Mouse (Mus musculus) left cerebral cortex, adult 2 months (tissue): ENCODE data around the gene Atxn1. TPM values are rescaled to one million over a fixed set of nuclear protein-coding genes. Genes with fewer than 3 reads are reported as not detected.

Source experiments
- DNase-seq, 2 experiments: peaks; one replicate each; pipeline ENCODE4 v3.0.0; 2021 to 2022; ENCODE audit warnings: low spot score in 2 of 2, mixed read lengths in 1 of 2; ENCODE audit errors: extremely low spot score in 1 of 2
- H3K27ac ChIP-seq: fragments of 200-600 bp; 2 replicates; pipeline ENCODE4 v1.8.1; 2022
- H3K4me3 ChIP-seq: fragments of 200-600 bp; 2 replicates; pipeline ENCODE4 v1.8.1; 2022
- CTCF ChIP-seq: fragments of 200-600 bp; IDR thresholded peaks from 2 replicates; pipeline ENCODE4 v1.8.1; 2022; ENCODE audit warnings: antibody characterized with exemption, mild to moderate bottlenecking, moderate library complexity
- intact Hi-C: fragments of 180-260 bp; cut with DNase I; formaldehyde crosslinking; loops from one replicate; pipeline ENCODE4 v1.15.1; 2025
- total RNA-seq, 2 experiments: library from RNA; stranded (reverse); gene quantifications; 2 replicates each; pipeline ENCODE4 v1.2.3; 2021

Gene Atxn1
- total RNA-seq, 2 experiments from 2014 or later: 152 to 197 TPM

GRCm38 (mm10) chr13:45802620-45803410 is 162.0 kb downstream of the Atxn1 start:
- H3K27ac ChIP-seq: no peak overlapping the region
- no peak for DNase-seq
- TF ChIP-seq CTCF: no peak
- no peak overlapping the region for H3K4me3 ChIP-seq
- intact Hi-C loops: no loop called here

GRCm38 (mm10) chr13:45798248-45798647 is 166.6 kb downstream of the Atxn1 start:
- Histone ChIP-seq H3K27ac (no peak overlapping the region), H3K4me3 (no peak overlapping the region)
- intact Hi-C loops: no loop called here
- no peak for TF ChIP-seq CTCF
- DNase-seq: no peak

DNA sequence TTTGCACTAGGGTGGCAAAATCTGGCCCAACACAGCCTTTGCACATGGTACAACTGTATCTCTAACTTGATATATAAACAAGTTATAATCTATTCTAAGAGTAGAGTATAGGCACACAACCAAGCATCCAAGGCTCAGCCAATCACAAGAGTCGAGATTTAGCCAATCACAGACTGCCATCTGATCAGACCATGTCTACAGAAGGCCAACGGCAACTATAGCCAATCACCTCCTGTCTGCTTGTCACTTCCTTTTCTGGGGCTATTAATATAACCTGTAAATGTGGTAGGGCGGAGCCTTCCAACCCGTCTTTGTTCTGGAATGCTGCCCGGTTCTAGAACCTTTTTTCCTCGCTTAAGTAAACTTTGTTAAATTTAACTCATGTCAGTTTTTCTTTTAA is 167.1 kb downstream of the Atxn1 start:
- no peak for DNase-seq
- intact Hi-C loops: no loop called here
- no peak overlapping the region for H3K4me3 ChIP-seq
- no peak for TF ChIP-seq CTCF
- no peak overlapping the region for H3K27ac ChIP-seq

DNA sequence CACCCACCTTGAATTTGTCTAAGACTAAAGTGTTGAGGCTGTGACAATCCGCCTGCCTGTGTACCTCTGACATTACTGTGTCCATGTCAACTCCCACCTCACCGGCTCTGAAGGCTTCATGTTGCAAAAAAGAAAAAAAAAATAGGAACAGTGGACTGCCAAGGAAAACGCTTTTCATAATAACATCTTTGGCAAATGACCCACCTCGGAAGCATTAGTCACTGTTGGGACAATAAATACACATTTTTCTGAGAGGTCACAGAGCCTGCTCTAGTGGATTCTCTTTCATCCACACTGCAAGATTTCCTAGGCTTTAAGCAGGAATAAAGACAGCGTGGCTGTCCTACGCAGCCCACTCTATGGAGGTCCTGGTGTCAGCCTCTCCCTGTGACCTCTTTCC is 168.5 kb downstream of the Atxn1 start:
- H3K27ac ChIP-seq: no peak overlapping the region
- intact Hi-C loops: no loop called here
- no peak for DNase-seq
- TF ChIP-seq CTCF: no peak
- H3K4me3 ChIP-seq: no peak overlapping the region

GRCm38 (mm10) chr13:45793796-45794195 is 171.0 kb downstream of the Atxn1 start:
- no peak for TF ChIP-seq CTCF
- no peak for DNase-seq
- Histone ChIP-seq H3K4me3 (no peak overlapping the region), H3K27ac (no peak overlapping the region; the same call in 1 of the 2 replicates)
- intact Hi-C loops: no loop called here

- H3K27ac ChIP-seq: no peak overlapping the region
- intact Hi-C loops: no loop called here
Measured at GRCm38 (mm10) chr13:45786409-45786808, 178.4 kb downstream of the Atxn1 start.

DNA sequence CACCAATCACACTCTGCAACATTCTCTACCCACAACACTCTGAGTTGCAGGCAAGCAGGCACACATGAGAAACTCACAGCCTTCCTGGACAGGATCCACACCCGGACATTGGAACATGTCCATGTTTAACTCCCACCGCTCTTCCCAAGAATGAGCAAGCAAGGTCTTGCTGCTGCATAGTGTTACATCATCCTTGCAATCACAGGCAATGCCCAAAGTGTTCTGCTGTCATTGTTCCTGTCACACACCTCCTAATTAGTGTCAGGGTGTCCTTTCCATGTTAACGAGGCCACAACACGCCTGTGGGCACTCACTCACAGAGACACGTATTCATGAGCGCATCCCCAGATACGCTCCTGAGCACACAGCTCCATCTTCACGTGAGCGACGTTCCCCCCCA is 181.1 kb downstream of the Atxn1 start:
- H3K27ac ChIP-seq: peak overlapping the region; percentile 32; the same call in 1 of the 2 replicates
- no peak overlapping the region for H3K4me3 ChIP-seq
- TF ChIP-seq CTCF: no peak
- intact Hi-C loops: no loop called here
- peak in 1 of 2 experiments; percentile 49 for DNase-seq

More at GRCm38 (mm10) chr13:45786409-45786808, 178.4 kb downstream of the Atxn1 start:
- H3K4me3 ChIP-seq: no peak overlapping the region
- DNase-seq: no peak
- TF ChIP-seq CTCF: no peak

- intact Hi-C loops: no loop called here
- no peak for DNase-seq
- Histone ChIP-seq H3K4me3 (no peak overlapping the region), H3K27ac (no peak overlapping the region)
- peak; percentile 25 for TF ChIP-seq CTCF
Measured at GRCm38 (mm10) chr13:45778750-45779149, 186.1 kb downstream of the Atxn1 start.

- DNase-seq: no peak
- Histone ChIP-seq H3K4me3 (no peak overlapping the region), H3K27ac (no peak overlapping the region)
- no peak for TF ChIP-seq CTCF
- intact Hi-C loops: no loop called here
Measured at GRCm38 (mm10) chr13:45778171-45778570, 186.6 kb downstream of the Atxn1 start.

DNA sequence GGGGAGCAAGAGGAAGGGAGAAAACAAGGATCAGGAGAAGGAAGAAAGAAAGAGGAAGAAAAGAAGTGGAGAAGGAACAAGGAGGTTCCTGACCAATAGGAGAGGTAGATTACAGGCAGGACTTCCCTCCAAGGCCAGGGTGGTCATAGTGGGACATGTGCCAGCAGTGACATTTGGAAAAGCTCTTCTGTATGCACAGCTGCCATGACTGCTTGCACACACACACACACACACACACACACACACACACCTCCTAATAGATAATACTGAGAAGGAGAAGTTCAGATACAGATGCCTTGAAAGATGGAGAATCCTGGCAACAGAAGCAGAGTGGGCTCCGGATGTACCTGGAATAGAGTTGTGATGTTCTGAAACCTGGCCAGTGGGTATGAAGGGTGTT is 189.3 kb downstream of the Atxn1 start:
- Histone ChIP-seq H3K4me3 (no peak overlapping the region), H3K27ac (no peak overlapping the region)
- intact Hi-C loops: no loop called here
- DNase-seq: no peak
- no peak for TF ChIP-seq CTCF

DNA sequence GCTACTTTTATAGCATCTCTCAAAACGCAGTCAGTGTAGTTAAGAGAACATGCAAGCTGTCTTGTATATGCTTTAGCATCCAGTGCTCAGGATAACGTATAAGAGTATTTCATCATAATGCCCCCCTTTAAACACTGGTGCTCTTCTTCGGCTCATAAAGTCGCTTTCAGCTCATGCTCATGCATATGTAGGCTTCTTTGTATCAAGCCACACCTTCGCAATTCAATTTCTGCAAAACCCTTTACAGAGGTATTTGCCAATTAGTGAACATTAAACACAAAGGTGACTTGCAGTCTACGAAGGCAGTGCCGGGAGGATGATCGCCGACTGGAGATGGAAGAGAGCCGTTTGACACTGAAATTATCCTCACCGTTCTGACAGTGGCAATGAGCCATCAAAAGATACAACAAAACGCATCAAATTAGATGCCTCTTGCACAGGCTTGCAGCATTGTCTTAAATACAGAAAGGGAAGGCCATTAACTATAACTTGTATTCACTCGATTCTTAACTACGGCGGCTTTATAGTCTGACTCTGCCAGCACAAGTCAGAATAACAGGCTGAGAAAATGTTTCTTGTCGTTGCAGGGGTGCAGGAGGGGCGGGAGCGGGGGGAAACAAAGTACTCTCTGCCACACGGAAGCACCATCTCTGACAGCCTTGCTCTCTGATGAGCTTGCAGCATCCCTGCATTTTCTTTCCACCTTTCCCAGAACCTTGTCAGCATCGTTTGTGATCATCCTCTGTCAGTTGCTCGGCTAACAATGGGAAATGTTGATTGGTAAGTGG is 191.2 kb downstream of the Atxn1 start:
- Histone ChIP-seq H3K4me3 (no peak overlapping the region), H3K27ac (no peak overlapping the region)
- DNase-seq: no peak
- intact Hi-C loops: no loop called here
- no peak for TF ChIP-seq CTCF

DNA sequence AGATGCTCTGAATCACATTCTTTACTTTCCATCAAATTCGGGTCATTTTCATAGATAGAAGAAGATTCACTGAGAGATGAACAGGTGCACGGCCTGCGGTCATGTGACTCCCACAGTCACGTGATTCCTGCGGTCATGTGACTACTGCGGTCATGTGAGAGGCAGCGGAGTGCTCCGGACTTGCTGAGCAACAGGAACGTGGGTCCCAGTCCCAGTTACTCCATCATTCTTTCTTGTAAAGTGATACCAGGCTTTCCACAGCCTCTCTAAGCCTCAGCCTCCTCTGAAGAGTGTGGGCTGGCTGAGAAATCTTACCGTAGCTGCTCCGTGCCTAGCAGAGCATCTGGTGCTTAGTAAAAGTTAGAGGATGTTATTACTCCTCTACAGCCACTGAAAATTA is 195.1 kb downstream of the Atxn1 start:
- TF ChIP-seq CTCF: no peak
- Histone ChIP-seq H3K4me3 (no peak overlapping the region), H3K27ac (no peak overlapping the region)
- intact Hi-C loops: loop anchor here (1.0 kb wide), 1 partner anchor 21 kb away; no protein-coding TSS in a partner anchor
- peak in 1 of 2 experiments; percentile 20 for DNase-seq

GRCm38 (mm10) chr13:45768250-45768649 is 196.6 kb downstream of the Atxn1 start:
- H3K4me3 ChIP-seq: no peak overlapping the region
- no peak overlapping the region for H3K27ac ChIP-seq
- TF ChIP-seq CTCF: no peak
- intact Hi-C loops: no loop called here
- DNase-seq: no peak
